Mouse (Mus musculus): ENCODE results near the gene Dclre1b. TPM values are rescaled to one million over a fixed set of nuclear protein-coding genes. Genes with fewer than 3 reads are reported as not detected.

Dclre1b gene
- polyA plus RNA-seq, 1 experiment: 6.9 TPM

- Histone ChIP-seq H3K4me1 (ENCODE audit: control insufficient read depth, insufficient read depth, insufficient read length, low read length) (peaks cover 24% of the 10 kb centered on the region), H3K4me3 (ENCODE audit: insufficient read depth, low read depth, low read length) (peak overlapping the region; percentile 37; the same call in 1 of the 2 replicates), H3K27ac (replicated peaks; ENCODE audit: low read depth, low read length) (peak overlapping the region; percentile 52)
Observed at GRCm38 (mm10) chr3:103771531-103772130, 37.6 kb downstream of the Dclre1b start.

- H3K27ac ChIP-seq (replicated peaks; ENCODE audit: low read depth, low read length): no peak overlapping the region
- H3K4me3 ChIP-seq (ENCODE audit: insufficient read depth, low read depth, low read length): no peak overlapping the region
- H3K4me1 ChIP-seq (ENCODE audit: control insufficient read depth, insufficient read depth, insufficient read length, low read length): peaks cover 7% of the 10 kb centered on the region
Observed at GRCm38 (mm10) chr3:103766789-103767188, 42.5 kb downstream of the Dclre1b start.

- Histone ChIP-seq H3K4me1 (ENCODE audit: control insufficient read depth, insufficient read depth, insufficient read length, low read length) (no peaks in the 10 kb centered on the region), H3K27ac (replicated peaks; ENCODE audit: low read depth, low read length) (no peak overlapping the region), H3K4me3 (ENCODE audit: insufficient read depth, low read depth, low read length) (no peak overlapping the region)
Observed at GRCm38 (mm10) chr3:103759261-103759970, 49.8 kb downstream of the Dclre1b start.

GRCm38 (mm10) chr3:103758456-103758855 is 50.8 kb downstream of the Dclre1b start:
- H3K27ac ChIP-seq (replicated peaks; ENCODE audit: low read depth, low read length): no peak overlapping the region
- H3K4me1 ChIP-seq (ENCODE audit: control insufficient read depth, insufficient read depth, insufficient read length, low read length): no peaks in the 10 kb centered on the region
- no peak overlapping the region for H3K4me3 ChIP-seq (ENCODE audit: insufficient read depth, low read depth, low read length)

GRCm38 (mm10) chr3:103756920-103757319 is 52.3 kb downstream of the Dclre1b start:
- no peaks in the 10 kb centered on the region for H3K4me1 ChIP-seq (ENCODE audit: control insufficient read depth, insufficient read depth, insufficient read length, low read length)
- no peak overlapping the region for H3K4me3 ChIP-seq (ENCODE audit: insufficient read depth, low read depth, low read length)
- no peak overlapping the region for H3K27ac ChIP-seq (replicated peaks; ENCODE audit: low read depth, low read length)

- Histone ChIP-seq H3K4me1 (ENCODE audit: control insufficient read depth, insufficient read depth, insufficient read length, low read length) (no peaks in the 10 kb centered on the region), H3K4me3 (ENCODE audit: insufficient read depth, low read depth, low read length) (no peak overlapping the region), H3K27ac (replicated peaks; ENCODE audit: low read depth, low read length) (no peak overlapping the region)
Observed at GRCm38 (mm10) chr3:103755351-103755750, 53.9 kb downstream of the Dclre1b start.

GRCm38 (mm10) chr3:103751558-103751957 is 57.7 kb downstream of the Dclre1b start:
- Histone ChIP-seq H3K4me3 (ENCODE audit: insufficient read depth, low read depth, low read length) (no peak overlapping the region), H3K4me1 (ENCODE audit: control insufficient read depth, insufficient read depth, insufficient read length, low read length) (no peaks in the 10 kb centered on the region), H3K27ac (replicated peaks; ENCODE audit: low read depth, low read length) (no peak overlapping the region)

Other genes starting within 250 kb of the Dclre1b start
- gene Syt6, start 234.2 kb downstream of the Dclre1b start, polyA plus RNA-seq (2012; ENCODE audit: insufficient read depth, insufficient read length, missing spikeins): not detected in 2 replicates
- gene Atg4a-ps, start 163.4 kb downstream of the Dclre1b start, polyA plus RNA-seq (2012; ENCODE audit: insufficient read depth, insufficient read length, missing spikeins): 0.83 and 4.2 TPM in 2 replicates
- gene Olfml3, start 71.4 kb downstream of the Dclre1b start, polyA plus RNA-seq (2012; ENCODE audit: insufficient read depth, insufficient read length, missing spikeins): 1.3 and 2.5 TPM in 2 replicates
- gene Gm10964, start 70.1 kb downstream of the Dclre1b start, polyA plus RNA-seq (2012; ENCODE audit: insufficient read depth, insufficient read length, missing spikeins): not detected in 2 replicates
- gene Hipk1, start 17.9 kb downstream of the Dclre1b start, polyA plus RNA-seq (2012; ENCODE audit: insufficient read depth, insufficient read length, missing spikeins): 48.2 and 54.0 TPM in 2 replicates
- 8.6 and 10.6 TPM in 2 replicates for gene Ap4b1, start 76 bp upstream of the Dclre1b start, polyA plus RNA-seq (2012; ENCODE audit: insufficient read depth, insufficient read length, missing spikeins)
- not detected in 2 replicates for gene Gm43064, start 129 bp upstream of the Dclre1b start, polyA plus RNA-seq (2012; ENCODE audit: insufficient read depth, insufficient read length, missing spikeins)
- not detected in 2 replicates for gene Bcl2l15, start 23.2 kb upstream of the Dclre1b start, polyA plus RNA-seq (2012; ENCODE audit: insufficient read depth, insufficient read length, missing spikeins)
- 0.67 and 1.9 TPM in 2 replicates for gene Ptpn22, start 50.4 kb upstream of the Dclre1b start, polyA plus RNA-seq (2012; ENCODE audit: insufficient read depth, insufficient read length, missing spikeins)
- 6.4 and 7.6 TPM in 2 replicates for gene Rsbn1, start 104.7 kb upstream of the Dclre1b start, polyA plus RNA-seq (2012; ENCODE audit: insufficient read depth, insufficient read length, missing spikeins)
- 5.4 and 7.1 TPM in 2 replicates for gene Phtf1, start 158.7 kb upstream of the Dclre1b start, polyA plus RNA-seq (2012; ENCODE audit: insufficient read depth, insufficient read length, missing spikeins)

Measured in brown adipose tissue, adult 24 weeks (tissue).